Mouse (Mus musculus) right cerebral cortex, postnatal 4 days (tissue): ENCODE measurements around the gene Trmt6.

Source experiments
- DNase-seq: peaks from one replicate; pipeline ENCODE4 v3.0.0-alpha.2; 2022

Trmt6 gene

DNA sequence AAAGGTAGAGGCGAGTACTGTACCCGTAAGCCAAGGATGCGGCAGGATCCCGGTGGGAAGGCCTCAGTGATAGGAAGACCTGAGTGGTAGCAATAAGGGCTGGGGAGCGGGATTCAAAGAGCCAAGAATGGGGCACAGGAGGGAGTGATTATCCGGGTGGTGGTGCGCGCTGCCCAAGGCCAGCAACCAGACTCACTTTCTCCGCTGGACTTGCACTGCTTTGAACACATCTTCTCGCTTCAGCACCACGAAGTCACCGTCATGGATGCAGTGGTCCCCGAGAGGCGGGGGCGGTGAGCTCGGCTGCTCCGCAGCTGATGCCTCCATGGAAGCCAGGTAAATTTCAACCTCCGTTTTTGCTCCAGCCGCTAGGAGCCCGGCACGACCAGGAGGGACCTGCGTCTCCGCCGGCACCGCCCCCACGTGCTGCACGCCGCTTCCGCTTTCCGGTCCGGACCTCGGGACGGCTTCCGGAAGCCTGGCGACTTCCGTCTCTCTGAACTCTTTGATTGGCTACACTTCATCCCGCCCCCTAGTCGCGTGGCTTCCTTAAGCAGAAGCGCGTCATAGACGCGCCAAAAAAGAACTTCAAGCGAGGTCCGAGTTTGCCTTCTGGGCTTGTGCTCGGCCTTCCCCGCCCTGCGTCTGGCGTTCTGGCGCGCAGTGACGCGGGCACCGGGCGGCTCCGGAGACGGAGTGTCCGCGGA, at the start of gene Trmt6, which contains the start of gene Mcm8:
TSS of gene Trmt6 (minus strand) at position 448 of the 707 bp plus-strand sequence.
TSS of gene Mcm8 (plus strand) at position 534 of the 707 bp plus-strand sequence.
- peak; percentile 86 for DNase-seq

DNA sequence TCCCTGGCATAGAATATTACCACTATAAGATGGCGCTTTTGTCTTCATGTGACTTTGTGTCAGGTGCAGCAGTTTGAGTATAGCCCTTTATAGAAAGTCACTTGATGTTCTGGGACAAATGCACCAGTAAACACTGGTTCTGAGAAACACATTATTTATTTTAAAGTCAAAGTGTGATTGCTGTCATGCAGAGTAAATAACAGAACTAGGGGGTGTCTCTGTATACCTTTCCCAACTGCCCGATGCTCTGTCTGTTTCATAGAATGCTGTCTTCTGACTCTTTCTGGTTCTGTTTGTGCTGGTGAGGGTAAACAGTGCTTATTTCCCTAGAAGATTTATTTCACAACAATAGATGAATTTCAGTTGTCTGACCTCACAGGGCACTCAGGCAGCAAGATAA, 47.5 kb upstream of the Trmt6 start:
- no peak for DNase-seq

DNA sequence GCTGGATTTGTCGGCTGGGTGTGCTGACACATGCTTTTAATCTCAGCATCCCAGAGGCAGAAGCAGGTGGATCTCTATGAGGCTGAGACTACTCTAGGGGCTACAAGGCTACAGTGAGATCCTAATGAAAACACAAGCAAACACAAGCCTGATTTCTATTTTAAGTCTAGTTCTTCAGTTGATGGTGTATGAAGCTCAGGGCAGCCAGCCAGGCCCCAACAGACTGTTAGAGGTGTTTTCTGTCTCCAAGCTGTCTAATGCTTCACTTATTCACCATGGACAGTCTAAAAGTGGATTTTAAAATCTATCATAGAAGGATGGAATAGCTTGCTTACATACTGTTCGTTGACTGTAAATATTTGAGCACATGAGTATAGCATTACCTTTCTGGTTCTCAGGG, 45.6 kb upstream of the Trmt6 start:
- no peak for DNase-seq

DNA sequence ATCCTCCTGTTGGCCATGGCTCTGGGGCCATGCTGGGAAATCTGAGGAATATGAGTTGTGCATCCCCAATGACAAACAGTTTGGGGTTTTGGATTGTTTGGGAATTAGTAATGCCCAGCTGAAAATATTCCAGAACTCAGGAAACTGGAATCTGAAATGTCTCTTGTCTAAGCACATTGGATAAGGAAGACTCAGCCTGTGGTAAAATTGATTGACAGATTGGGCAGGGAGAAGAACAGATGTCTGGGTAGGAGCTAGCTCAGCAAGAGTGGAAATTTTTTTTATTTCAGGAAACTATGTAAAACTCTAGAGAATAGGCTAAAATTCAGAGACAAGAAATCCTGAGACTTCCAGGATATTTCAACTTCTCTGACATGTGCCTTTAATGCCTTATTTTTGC, 44.6 kb upstream of the Trmt6 start:
- no peak for DNase-seq

DNA sequence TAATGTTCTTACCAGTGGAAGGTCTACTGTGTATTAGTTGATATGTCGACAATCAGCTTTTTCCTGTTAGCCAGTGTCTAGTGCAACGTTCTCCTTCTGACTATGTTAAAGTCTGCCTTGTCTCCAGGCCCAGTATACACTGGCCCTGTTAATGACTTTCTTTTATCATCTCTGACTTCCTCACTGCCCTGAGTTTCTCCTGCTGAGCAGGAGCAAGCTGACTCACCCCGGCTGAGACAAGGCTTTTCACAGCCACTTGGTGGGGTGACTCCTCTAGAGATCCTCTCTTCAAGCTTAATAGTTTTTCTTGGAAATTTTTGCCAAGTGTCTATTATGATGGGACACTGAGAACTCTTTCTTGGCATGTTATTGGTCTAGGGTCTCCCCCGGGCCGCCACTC, 40.5 kb upstream of the Trmt6 start:
- DNase-seq: no peak

DNA sequence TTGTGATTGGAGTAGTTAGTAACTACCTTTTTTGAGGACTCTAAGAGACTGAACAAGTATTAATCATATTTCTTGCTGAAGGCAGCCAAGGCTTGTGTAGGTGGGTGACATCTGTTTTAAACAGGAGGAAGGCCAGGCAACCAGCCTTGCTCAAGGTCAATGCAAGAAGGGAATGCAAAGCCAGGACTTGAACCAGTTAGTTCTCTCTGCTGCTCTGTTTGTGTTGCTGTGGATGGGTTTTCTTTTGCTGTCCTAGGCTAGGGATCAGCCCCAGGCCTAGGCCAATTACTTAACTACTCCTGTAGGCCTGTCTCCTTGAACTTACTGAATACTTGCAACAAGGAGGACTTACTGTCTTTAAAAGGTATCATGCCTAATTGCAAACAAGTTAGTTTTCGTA, 37.2 kb upstream of the Trmt6 start:
- no peak for DNase-seq

DNA sequence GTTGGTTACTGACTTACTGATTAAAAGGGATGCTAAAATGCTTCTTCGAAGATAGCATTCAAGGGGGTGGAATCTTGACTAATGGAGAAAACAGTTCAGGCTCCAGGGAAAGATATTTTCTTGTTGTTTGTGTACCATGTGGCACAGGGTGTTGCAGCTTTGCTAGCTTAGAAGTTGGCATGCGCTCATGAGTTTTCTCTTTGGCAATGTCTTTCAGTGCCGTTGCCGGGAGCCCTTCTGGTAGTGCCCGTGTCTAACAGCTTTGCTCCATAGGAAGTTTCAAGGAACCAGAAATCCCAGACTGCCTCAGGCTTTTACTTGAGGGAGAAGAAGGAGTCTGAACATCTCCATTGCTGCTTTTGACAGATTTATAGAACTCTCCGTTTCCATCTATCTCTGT, 33.3 kb upstream of the Trmt6 start:
- no peak for DNase-seq

DNA sequence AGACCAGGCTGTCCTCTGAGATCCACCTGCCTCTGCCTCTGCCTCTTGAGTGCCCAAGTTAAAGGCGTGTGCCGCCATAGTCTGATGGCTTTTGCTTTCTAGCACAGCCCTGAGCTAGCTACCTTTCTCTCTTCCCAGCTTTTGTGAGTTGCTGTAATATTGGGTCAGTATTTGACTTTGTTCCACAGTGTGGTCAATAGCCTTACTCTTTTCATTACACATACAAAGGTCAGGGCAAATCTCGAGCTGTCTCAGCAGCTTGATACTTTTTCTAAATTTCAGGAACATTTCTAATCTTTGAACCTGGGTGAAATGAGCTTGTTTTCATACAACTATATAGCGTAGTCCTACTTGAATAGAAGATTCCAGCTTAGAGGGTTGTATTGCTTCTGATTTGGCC, 32.5 kb upstream of the Trmt6 start:
- no peak for DNase-seq

DNA sequence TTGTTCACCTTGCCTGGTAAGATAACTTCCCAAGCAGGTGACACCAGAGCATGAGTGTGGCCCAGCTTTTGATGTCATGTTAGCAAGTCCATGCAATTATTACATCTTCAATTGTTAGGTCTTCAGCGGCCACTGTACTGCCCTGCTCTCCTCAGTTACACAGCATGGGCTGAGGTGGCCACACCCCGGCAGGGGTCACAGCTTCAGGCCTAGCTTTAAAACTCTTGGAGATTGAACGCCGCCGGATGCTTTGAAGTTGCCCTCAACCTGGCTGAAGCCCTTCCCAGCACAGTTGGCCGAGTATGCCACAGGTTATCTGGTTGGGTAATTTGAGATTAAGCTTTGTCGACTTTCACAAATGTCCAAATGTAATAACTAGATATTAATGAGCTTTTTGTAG, 31.7 kb upstream of the Trmt6 start:
- DNase-seq: no peak

DNA sequence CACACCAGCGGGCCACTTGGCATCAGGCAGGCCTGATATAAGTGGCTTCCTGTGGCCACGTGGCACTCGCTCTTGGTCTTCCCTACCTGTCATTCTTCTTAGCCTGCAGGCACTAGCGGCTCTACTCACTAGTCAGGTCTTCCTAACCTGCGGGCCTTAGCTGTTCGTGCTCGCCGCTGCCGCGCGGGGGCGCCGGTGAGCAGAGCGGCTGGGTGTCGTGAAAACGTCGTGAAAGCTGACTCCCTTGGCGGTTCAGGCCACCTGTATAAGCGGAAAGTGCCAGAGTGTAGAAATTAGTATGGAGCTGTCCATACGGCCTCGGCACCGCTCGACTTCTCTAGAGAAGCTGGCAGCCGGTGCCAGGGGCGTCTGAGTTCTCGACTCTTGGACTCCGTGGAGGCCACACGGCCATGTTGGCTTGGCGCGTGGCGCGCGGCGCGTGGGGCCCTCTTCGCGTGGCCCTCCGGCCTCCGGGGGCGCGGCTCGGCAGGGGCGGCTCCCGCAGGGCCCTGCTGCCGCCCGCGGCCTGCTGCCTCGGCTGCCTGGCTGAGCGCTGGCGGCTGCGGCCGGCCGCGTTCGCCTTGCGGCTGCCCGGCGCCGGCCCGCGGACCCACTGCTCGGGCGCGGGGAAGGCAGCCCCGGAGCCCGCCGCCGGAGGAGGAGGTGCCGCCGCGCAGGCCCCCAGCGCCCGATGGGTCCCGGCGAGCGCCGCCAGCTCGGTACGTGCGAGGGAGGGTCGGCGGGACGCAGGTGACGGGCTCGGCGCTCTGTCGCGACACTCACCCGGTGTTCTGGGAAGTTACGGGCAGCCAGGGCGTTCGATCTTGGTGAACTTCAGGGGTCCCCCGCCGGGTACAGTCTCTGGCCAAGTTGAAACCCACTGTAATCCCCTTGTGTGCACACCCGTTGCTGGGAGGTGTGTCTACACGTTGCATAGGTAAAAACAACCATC, 30.8 kb upstream of the Trmt6 start, which contains the start of gene Crls1:
TSS of gene Crls1 (plus strand) at position 260 of the 952 bp plus-strand sequence.
- peak; percentile 94 for DNase-seq

DNA sequence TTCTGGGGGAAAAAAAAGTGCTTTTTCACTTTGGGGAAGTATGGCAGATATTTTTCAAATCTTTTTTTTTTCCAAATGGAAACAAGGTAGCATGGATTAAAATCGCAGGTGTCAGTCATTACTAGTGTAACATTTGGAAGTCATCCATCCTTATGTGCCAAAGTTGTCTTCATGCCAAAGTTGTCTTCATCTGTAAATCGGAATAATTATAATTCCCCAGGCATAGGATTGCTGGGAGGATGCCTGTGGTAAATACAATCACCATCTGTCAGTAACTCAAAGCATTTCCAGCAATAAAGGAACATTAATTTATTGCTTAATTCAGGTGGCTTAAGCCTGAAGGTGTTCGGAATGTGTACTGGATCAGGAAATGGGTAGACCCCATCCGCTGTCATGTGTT, 25.2 kb upstream of the Trmt6 start:
- no peak for DNase-seq

DNA sequence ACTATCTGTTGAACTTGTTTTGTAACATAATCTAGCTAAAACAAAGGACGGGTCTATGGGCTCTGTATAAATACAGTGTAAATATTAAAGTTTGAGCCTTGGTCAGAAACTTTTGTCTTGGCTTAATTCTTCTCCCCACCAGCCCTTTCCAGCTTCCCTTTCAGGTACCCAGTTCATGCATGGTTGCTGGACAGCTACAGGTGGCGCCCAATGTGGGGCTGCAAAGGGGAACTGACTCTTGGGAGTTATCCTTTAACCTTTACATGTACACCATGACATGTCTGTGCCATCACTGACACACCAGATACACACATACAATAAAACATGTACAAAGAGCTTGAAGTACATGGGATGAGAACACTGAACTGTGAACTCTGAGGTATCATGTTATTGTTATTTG, 12.9 kb downstream of the Trmt6 start:
- DNase-seq: no peak

DNA sequence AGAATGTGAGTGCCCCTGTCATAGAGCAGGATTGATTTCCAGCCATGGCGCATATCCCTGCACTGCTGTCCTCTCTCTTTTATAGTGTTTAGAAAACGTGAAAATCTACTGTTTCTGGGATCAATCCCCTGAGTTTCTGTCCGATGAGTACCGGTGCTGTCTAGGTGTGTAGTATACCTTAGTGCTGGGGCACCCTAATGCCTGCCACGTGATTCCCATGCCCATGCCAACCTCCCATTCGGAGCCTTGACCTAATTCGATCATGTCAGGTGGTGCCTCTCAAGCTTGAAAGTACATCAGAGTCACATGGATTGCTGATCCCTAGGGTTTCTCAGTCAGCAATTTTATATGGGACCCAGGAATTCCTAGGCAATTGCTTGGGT, 21.7 kb downstream of the Trmt6 start:
- DNase-seq: no peak

DNA sequence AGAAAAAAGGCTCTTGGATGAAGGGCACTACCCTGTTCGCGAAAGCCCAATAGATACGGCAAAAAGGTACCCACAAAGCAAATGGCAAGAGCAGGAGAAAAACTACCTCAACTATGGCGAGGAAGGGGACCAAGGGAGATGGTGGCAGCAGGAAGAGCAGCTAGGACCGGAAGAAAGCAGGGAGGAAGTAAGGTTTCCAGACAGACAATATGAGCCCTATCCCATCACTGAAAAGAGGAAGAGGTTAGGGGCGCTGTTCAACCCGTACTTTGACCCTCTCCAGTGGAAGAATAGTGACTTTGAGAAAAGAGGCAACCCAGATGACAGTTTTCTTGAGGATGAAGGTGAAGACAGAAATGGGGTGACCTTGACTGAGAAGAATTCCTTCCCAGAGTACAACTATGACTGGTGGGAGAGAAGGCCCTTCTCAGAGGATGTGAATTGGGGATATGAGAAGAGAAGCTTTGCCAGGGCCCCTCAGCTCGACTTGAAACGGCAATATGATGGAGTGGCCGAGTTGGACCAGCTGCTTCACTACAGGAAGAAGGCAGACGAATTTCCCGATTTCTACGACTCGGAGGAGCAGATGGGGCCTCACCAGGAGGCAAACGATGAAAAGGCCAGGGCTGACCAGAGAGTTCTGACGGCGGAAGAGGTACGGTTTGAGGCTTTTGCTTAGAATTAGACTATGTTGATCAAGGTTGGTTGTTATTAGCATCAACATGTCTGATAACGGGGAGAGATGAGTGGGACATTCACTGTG, 22.2 kb downstream of the Trmt6 start:
- DNase-seq: no peak

DNA sequence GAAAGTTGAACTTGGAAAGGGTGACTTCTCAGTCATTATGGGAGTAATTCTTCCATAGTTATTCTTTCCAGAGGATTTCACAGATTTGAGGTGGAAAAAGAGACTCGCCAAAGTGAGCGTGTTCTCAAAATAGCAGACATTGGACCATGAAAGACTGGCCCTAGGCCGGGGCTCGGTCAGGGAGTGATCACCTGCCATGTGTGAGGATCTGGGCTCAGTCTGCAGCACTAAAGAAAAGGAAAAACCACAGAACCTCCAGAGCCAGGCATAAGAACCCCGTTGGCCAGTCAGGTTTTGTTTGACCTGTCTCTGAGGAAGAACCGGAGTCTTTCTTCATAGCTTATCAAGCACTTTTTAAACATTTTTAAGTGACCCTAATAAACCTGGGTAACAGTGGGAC, 31.8 kb downstream of the Trmt6 start:
- no peak for DNase-seq

DNA sequence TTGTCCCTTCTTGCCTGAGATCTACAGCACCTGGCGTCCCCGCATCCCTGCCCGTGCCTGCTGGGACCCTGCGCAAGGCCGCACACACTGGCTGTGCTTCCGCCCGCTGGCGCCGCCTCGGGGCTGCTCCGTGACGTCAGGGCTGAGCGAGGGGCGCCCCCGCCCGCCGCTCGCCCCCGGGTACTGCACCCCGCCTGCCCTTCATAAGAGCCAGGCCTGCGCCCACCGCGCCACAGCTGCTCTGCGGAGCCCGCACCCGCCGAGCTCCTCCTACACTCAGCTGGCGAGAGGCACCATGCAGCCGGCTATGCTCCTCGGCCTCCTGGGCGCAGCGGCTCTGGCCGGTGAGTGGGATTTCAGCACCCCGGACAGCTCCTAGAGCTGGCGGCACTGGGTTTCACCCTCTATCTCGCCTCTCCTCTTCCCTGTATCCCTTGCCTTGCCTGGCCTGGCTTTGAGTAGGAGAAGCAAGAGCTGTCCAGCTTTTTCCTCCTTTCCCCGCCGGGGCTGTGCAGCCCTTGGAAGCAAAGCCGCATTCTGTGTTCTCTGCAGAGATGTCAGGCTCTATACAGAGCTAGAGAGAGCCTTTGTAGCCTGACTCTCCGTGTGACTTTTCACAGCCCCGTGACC, 34.3 kb downstream of the Trmt6 start:
- peak; percentile 81 for DNase-seq

DNA sequence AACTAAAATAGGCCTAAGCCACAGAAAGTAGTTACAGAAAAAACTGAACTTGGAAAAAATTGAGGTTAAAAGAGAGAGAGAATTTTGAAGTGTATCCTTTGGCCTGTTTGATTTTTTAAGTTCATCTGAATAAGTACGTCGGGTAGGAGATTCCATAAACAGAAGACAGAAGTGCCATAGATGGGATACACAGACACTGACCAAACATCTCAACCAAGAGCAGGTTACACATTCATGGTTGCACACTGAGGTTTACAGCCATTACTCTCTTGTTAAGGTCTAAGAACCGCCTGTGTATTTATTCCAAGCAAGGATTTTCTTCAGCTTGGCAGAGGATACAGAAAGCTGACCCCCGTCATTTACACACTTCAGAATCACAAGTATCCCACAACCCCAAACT, 34.9 kb downstream of the Trmt6 start, which contains the start of gene Chgb:
TSS of gene Chgb (plus strand) at position 301 of the 400 bp plus-strand sequence.
- DNase-seq: no peak

DNA sequence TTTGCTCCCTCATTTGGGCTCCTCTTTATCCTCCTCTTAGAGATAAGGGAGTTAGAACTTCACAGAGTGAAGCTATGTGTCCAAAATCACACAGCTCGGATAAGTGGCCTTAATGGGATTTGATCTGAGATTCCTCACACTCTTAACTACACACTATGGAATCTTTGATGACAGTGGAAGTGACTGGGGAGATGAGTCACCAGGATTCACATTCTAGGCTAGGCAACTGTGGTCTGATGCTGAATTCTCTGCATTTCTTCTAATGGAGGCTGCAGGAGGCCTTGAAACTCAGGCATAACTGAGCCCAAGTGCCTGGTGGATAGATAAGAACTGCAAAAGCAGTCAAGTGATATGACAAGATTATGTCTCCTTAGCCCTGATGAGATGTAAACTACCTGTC, 45.0 kb downstream of the Trmt6 start:
- no peak for DNase-seq

DNA sequence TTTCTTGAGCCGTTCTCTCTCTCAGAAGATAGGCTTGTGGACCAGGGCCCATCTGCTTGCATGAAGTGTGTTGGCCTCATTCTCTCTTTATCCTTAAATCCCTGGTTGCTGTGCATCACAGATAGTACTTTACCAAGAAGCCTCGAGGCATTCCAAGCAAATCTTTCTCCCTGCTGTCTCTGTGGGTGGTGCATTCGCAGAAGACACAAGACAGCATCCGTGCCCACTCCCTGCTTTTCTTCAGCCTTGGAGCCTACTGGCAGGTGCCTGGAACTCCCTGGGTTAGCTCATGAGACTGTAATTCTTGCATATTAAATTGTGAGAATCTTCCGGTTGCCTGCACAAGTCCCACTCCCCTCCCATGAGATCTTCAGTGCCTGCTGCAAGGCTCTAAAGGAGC, 57.9 kb downstream of the Trmt6 start:
- no peak for DNase-seq
